Mouse (Mus musculus) intestine, embryonic 14.5 days (tissue): ENCODE data around the gene Gm13276. TPM values are rescaled to one million over a fixed set of nuclear protein-coding genes. Genes with fewer than 3 reads are reported as not detected.
"Not testable (repeated sequence)": the region's sequence is repeated elsewhere in the genome, so short reads cannot be mapped to it uniquely, and the experiment has no call there.

Source experiments
- ATAC-seq: fragments of 200-750 bp; cut with Nextera tagmentation; replicated peaks from 2 replicates; pipeline ENCODE4 v1.8.0; 2017; ENCODE audit warnings: low read depth, moderate number of reproducible peaks, moderate TSS enrichment, moderate library complexity; ENCODE audit not compliant: low FRiP score, low TSS enrichment
- DNase-seq: peaks from one replicate; pipeline ENCODE4 v3.0.0-alpha.2; 2018; ENCODE audit warnings: low spot score
- H3K27ac ChIP-seq: fragments of 300-500 bp; sonication (generic); 2 replicates; pipeline ENCODE4 v1.5.1; 2014; ENCODE audit warnings: low read depth, mild to moderate bottlenecking, control low read depth
- H3K27me3 ChIP-seq: fragments of 300-500 bp; sonication (generic); replicated peaks from 2 replicates; pipeline ENCODE4 v1.6.1; 2014; ENCODE audit warnings: low read length, control low read depth; ENCODE audit not compliant: control insufficient read depth, insufficient read depth
- H3K36me3 ChIP-seq: fragments of 300-500 bp; sonication (generic); 2 replicates; pipeline ENCODE4 v1.6.1; 2014; ENCODE audit warnings: low read length, control low read depth; ENCODE audit not compliant: control insufficient read depth, insufficient read depth
- H3K4me1 ChIP-seq: fragments of 300-500 bp; sonication (generic); replicated peaks from 2 replicates; pipeline ENCODE4 v1.6.1; 2014; ENCODE audit warnings: low read length, control low read depth, mixed read lengths; ENCODE audit not compliant: control insufficient read depth, insufficient read depth
- H3K4me2 ChIP-seq: fragments of 300-500 bp; sonication (generic); 2 replicates; pipeline ENCODE4 v1.6.1; 2014; ENCODE audit warnings: low read length
- H3K4me3 ChIP-seq: fragments of 300-500 bp; sonication (generic); 2 replicates; pipeline ENCODE4 v1.5.1; 2014; ENCODE audit warnings: low read depth, low read length, control low read depth, mixed read lengths
- H3K9ac ChIP-seq: fragments of 300-500 bp; sonication (generic); 2 replicates; pipeline ENCODE4 v1.6.1; 2014; ENCODE audit warnings: mild to moderate bottlenecking, low read length
- H3K9me3 ChIP-seq: fragments of 300-500 bp; sonication (generic); 2 replicates; pipeline ENCODE4 v1.6.1; 2016; ENCODE audit warnings: low read length, control low read depth; ENCODE audit not compliant: control insufficient read depth
- WGBS: fragments of 180-500 bp; shearing (Covaris S2); extraction: QIAGEN DNeasy Blood & Tissue Kit; methylation state at CpG from one replicate; pipeline ENCODE4 v1.1.7; 2014; 5-methylcytosine and 5-hydroxymethylcytosine counted together
- polyA plus RNA-seq: library from polyadenylated mRNA; unstranded; fragments of >200 nt; fragmentation: Nextera tagmentation; extraction: Ambion mirVana; gene quantifications from 2 replicates; pipeline ENCODE4 v1.2.1, GENCODE M21; 2014

Gene Gm13276
- polyA plus RNA-seq, 1 experiment from 2014 or later = not detected

DNA sequence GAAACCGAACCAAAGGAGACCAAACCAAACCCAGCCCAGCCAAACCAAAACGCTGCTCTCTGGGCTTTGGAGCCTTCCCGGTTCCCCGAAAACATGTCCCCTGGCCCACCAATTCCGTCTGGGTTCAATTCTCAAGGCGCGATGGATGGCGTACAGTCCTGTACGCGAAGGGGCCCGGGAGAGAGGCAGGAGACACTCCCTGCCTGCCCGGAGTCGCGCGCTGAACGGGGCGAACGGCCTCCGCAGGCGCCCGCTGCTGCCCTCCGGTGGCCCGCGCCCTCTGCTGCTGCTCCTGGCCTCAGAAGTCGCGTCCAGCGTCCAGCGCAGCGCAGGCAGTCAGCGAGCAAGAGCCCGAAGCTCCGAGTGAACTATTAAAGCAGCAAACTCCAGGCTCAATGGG lies 12.0 kb upstream of the Gm13276 start, which contains the start of gene Gm13290:
Gm13290 (plus strand) TSS at position 301 of the 400 bp plus-strand sequence.
- not testable (repeated sequence) for DNase-seq, H3K4me3 ChIP-seq, H3K27me3 ChIP-seq, H3K4me1 ChIP-seq, ATAC-seq, H3K9ac ChIP-seq, H3K27ac ChIP-seq, H3K4me2 ChIP-seq, H3K36me3 ChIP-seq, H3K9me3 ChIP-seq
- no CpG with 5 or more reads among the region's 32 CpGs for WGBS

DNA sequence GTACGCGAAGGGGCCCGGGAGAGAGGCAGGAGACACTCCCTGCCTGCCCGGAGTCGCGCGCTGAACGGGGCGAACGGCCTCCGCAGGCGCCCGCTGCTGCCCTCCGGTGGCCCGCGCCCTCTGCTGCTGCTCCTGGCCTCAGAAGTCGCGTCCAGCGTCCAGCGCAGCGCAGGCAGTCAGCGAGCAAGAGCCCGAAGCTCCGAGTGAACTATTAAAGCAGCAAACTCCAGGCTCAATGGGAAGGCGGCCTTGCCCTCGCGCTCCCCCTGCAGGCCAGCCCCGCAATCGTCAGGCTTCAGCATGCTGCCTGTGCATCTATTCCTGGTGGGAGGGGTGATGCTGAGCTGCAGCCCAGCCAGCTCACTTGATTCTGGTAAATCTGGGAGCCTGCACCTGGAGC lies 8.9 kb upstream of the Gm13276 start, which contains the start of gene Gm13289:
Gm13289 (plus strand) TSS at position 301 of the 400 bp plus-strand sequence.
- not testable (repeated sequence) for H3K4me3 ChIP-seq, H3K4me2 ChIP-seq, ATAC-seq, H3K4me1 ChIP-seq, H3K9me3 ChIP-seq, H3K36me3 ChIP-seq, H3K27ac ChIP-seq, H3K9ac ChIP-seq, DNase-seq, H3K27me3 ChIP-seq
- WGBS = no CpG with 5 or more reads among the region's 29 CpGs

DNA sequence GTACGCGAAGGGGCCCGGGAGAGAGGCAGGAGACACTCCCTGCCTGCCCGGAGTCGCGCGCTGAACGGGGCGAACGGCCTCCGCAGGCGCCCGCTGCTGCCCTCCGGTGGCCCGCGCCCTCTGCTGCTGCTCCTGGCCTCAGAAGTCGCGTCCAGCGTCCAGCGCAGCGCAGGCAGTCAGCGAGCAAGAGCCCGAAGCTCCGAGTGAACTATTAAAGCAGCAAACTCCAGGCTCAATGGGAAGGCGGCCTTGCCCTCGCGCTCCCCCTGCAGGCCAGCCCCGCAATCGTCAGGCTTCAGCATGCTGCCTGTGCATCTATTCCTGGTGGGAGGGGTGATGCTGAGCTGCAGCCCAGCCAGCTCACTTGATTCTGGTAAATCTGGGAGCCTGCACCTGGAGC lies 6.0 kb upstream of the Gm13276 start, which contains the start of gene Gm13272:
Gm13272 (plus strand) TSS at position 301 of the 400 bp plus-strand sequence.
- H3K9ac ChIP-seq, DNase-seq, H3K4me2 ChIP-seq, H3K4me1 ChIP-seq, H3K9me3 ChIP-seq, H3K4me3 ChIP-seq, H3K27me3 ChIP-seq, H3K36me3 ChIP-seq, H3K27ac ChIP-seq, ATAC-seq: not testable (repeated sequence)
- no CpG with 5 or more reads among the region's 29 CpGs for WGBS

DNA sequence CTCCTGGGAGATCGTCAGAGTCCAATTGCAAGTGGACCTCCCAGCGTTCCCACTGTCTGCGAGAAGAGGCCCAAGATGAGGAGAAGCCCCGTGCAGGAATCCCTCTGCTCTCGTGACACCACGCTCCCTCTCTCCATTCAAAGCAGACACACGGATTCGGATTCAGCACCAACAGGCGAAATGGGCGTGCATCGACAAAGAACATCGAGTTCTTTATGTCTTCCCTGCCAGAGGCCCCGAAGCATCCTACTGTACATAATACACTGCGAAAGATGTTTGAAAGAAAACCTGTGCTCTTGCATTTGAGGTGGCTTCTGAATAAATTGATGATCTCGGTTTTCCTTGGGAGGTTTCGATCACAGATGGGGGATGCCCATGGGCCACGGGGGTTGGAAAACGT lies 5.2 kb upstream of the Gm13276 start:
- DNase-seq, H3K27me3 ChIP-seq, H3K36me3 ChIP-seq, H3K9ac ChIP-seq, H3K9me3 ChIP-seq, H3K4me2 ChIP-seq, ATAC-seq, H3K27ac ChIP-seq, H3K4me1 ChIP-seq, H3K4me3 ChIP-seq: not testable (repeated sequence)
- WGBS = 49% methylated on average over 15 of the region's 18 CpGs

DNA sequence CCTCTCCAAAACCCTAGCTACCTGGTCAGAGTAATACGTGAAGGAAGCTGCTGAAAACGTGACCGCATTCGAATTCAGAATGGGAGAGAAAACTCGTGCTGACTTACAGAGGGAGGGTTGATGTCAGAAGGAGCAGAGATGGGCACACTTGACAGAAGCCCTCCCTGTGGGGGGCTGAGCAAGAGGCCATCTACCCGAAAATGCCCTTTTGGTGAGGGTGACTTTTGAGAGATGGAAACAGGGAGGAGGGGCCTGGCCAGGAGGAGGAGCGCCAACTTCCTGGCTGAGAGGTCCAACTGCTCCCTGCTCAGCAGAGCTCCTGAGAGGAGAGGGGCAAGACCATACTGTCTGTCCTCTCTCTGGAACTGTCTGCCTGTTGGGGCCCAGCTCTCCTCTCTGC lies 3.7 kb upstream of the Gm13276 start, which contains the start of gene Ifnz:
Ifnz (plus strand) TSS at position 301 of the 400 bp plus-strand sequence.
- DNase-seq, H3K4me1 ChIP-seq, H3K9me3 ChIP-seq, H3K36me3 ChIP-seq, H3K27me3 ChIP-seq, H3K27ac ChIP-seq, ATAC-seq, H3K9ac ChIP-seq, H3K4me3 ChIP-seq: not testable (repeated sequence)
- WGBS = 36% methylated on average over 3 of the region's 7 CpGs
- H3K4me2 ChIP-seq = peak within 1 kb of the TSS; percentile 29; the same call in 1 of the 2 replicates

DNA sequence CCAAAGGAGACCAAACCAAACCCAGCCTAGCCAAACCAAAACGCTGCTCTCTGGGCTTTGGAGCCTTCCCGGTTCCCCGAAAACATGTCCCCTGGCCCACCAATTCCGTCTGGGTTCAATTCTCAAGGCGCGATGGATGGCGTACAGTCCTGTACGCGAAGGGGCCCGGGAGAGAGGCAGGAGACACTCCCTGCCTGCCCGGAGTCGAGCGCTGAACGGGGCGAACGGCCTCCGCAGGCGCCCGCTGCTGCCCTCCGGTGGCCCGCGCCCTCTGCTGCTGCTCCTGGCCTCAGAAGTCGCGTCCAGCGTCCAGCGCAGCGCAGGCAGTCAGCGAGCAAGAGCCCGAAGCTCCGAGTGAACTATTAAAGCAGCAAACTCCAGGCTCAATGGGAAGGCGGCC lies 3.2 kb upstream of the Gm13276 start:
- not testable (repeated sequence) for H3K4me1 ChIP-seq, H3K4me3 ChIP-seq, H3K27me3 ChIP-seq, H3K36me3 ChIP-seq, H3K9ac ChIP-seq, H3K27ac ChIP-seq, DNase-seq, ATAC-seq, H3K9me3 ChIP-seq
- peak overlapping the region; percentile 29; the same call in 1 of the 2 replicates for H3K4me2 ChIP-seq
- WGBS = 0% methylated on average over 3 of the region's 31 CpGs

DNA sequence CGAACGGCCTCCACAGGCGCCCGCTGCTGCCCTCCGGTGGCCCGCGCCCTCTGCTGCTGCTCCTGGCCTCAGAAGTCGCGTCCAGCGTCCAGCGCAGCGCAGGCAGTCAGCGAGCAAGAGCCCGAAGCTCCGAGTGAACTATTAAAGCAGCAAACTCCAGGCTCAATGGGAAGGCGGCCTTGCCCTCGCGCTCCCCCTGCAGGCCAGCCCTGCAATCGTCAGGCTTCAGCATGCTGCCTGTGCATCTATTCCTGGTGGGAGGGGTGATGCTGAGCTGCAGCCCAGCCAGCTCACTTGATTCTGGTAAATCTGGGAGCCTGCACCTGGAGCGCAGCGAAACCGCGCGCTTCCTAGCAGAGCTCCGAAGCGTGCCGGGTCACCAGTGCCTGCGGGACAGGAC lies 2.9 kb downstream of the Gm13276 start, which contains the start of gene Gm13277:
Gm13277 (plus strand) TSS at position 231 of the 400 bp plus-strand sequence.
- H3K4me2 ChIP-seq, H3K27ac ChIP-seq, DNase-seq, H3K9me3 ChIP-seq, H3K9ac ChIP-seq, H3K36me3 ChIP-seq, H3K4me3 ChIP-seq, H3K4me1 ChIP-seq, ATAC-seq, H3K27me3 ChIP-seq: not testable (repeated sequence)
- WGBS = 0% methylated on average over 3 of the region's 28 CpGs

DNA sequence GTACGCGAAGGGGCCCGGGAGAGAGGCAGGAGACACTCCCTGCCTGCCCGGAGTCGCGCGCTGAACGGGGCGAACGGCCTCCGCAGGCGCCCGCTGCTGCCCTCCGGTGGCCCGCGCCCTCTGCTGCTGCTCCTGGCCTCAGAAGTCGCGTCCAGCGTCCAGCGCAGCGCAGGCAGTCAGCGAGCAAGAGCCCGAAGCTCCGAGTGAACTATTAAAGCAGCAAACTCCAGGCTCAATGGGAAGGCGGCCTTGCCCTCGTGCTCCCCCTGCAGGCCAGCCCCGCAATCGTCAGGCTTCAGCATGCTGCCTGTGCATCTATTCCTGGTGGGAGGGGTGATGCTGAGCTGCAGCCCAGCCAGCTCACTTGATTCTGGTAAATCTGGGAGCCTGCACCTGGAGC lies 5.7 kb downstream of the Gm13276 start, which contains the start of gene Gm13278:
Gm13278 (plus strand) TSS at position 301 of the 400 bp plus-strand sequence.
- H3K36me3 ChIP-seq, H3K4me3 ChIP-seq, H3K9ac ChIP-seq, H3K27ac ChIP-seq, H3K27me3 ChIP-seq, H3K4me2 ChIP-seq, H3K9me3 ChIP-seq, ATAC-seq, DNase-seq, H3K4me1 ChIP-seq: not testable (repeated sequence)
- WGBS = no CpG with 5 or more reads among the region's 28 CpGs
